Mouse (Mus musculus) liver, postnatal 0 days (tissue): ENCODE measurements at regions not wholly inside any gene's neighbourhood (a gene's known extent, or its start where the extent isn't known, plus 50 kb on each side); places are given as distances from the start of the nearest gene placed in this dataset.

Experiments used
- CTCF ChIP-seq: sonication (generic); IDR thresholded peaks from 2 replicates; pipeline ENCODE4 v1.5.1; 2016; ENCODE audit warnings: antibody characterized with exemption, low read depth
- EP300 ChIP-seq: IDR thresholded peaks from 2 replicates; pipeline ENCODE4 v1.6.1; 2016; ENCODE audit warnings: antibody characterized with exemption, low read depth, mild to moderate bottlenecking

- TF ChIP-seq EP300 (no peak), CTCF (no peak)
Observed at GRCm38 (mm10) chr10:96841956-96842355, 225.2 kb downstream of the Btg1 start.
